Mouse (Mus musculus) embryonic facial prominence, embryonic 14.5 days (tissue): ENCODE measurements around the gene Zfp57. TPM values are rescaled to one million over a fixed set of nuclear protein-coding genes. Genes with fewer than 3 reads are reported as not detected.
A peak's percentile ranks its signal among the peaks of the same experiment; 100 is the strongest.

Experiments used
- ATAC-seq: fragments of 200-750 bp; cut with Nextera tagmentation; 2 replicates; pipeline ENCODE4 v1.8.0; 2017; ENCODE audit warnings: low read depth, moderate number of reproducible peaks, moderate TSS enrichment
- DNase-seq: peaks from one replicate; pipeline ENCODE4 v3.0.0-alpha.2; 2015; ENCODE audit warnings: low spot score
- H3K27ac ChIP-seq: fragments of 300-500 bp; sonication (generic); replicated peaks from 2 replicates; pipeline ENCODE4 v1.5.1; 2014; ENCODE audit warnings: low read depth, mild to moderate bottlenecking, low read length, moderate library complexity
- H3K27me3 ChIP-seq: fragments of 300-500 bp; sonication (generic); replicated peaks from 2 replicates; pipeline ENCODE4 v1.6.1; 2014; ENCODE audit warnings: low read length; ENCODE audit not compliant: control insufficient read depth, insufficient read depth
- H3K36me3 ChIP-seq: fragments of 300-500 bp; sonication (generic); 2 replicates; pipeline ENCODE4 v1.6.1; 2014; ENCODE audit warnings: low read length, mixed read lengths; ENCODE audit not compliant: control insufficient read depth, insufficient read depth
- H3K4me1 ChIP-seq: fragments of 300-500 bp; sonication (generic); 2 replicates; pipeline ENCODE4 v1.6.1; 2014; ENCODE audit warnings: antibody characterized with exemption, low read length; ENCODE audit not compliant: control insufficient read depth, insufficient read depth
- H3K4me2 ChIP-seq: fragments of 300-500 bp; sonication (generic); 2 replicates; pipeline ENCODE4 v1.6.1; 2014; ENCODE audit warnings: low read depth, mild to moderate bottlenecking, low read length, moderate library complexity, mixed read lengths
- H3K4me3 ChIP-seq: fragments of 300-500 bp; sonication (generic); 2 replicates; pipeline ENCODE4 v1.5.1; 2014; ENCODE audit warnings: low read depth, mild to moderate bottlenecking, low read length
- H3K9ac ChIP-seq: fragments of 300-500 bp; sonication (generic); 2 replicates; pipeline ENCODE4 v1.6.1; 2014; ENCODE audit warnings: low read depth, mild to moderate bottlenecking, low read length, moderate library complexity, mixed read lengths
- H3K9me3 ChIP-seq: fragments of 300-500 bp; sonication (generic); 2 replicates; pipeline ENCODE4 v1.6.1; 2016; ENCODE audit warnings: low read length; ENCODE audit not compliant: control insufficient read depth
- WGBS: fragments of 180-500 bp; shearing (Covaris S2); extraction: QIAGEN DNeasy Blood & Tissue Kit; methylation state at CpG from one replicate; pipeline ENCODE4 v1.1.7; 2014; 5-methylcytosine and 5-hydroxymethylcytosine counted together
- polyA plus RNA-seq: library from polyadenylated mRNA; unstranded; fragments of >200 nt; fragmentation: Nextera tagmentation; extraction: Ambion mirVana; gene quantifications from 2 replicates; pipeline ENCODE4 v1.2.1, GENCODE M21; 2014

The Zfp57 gene
- polyA plus RNA-seq, 1 experiment from 2014 or later, result 45.5 TPM

- peak; percentile 7 for DNase-seq
Observed at GRCm38 (mm10) chr17:37050876-37051275, 49.9 kb downstream of the Zfp57 start.

GRCm38 (mm10) chr17:37051745-37052144 lies 50.8 kb downstream of the Zfp57 start:
- H3K36me3 ChIP-seq, result peaks cover 31% of the 10 kb centered on the region
- no peak overlapping the region; the same call in 1 of the 2 replicates for H3K9ac ChIP-seq
- DNase-seq, result no peak
- no peak for ATAC-seq
- H3K4me1 ChIP-seq, result peaks cover 17% of the 10 kb centered on the region
- H3K9me3 ChIP-seq, result no peaks in the 10 kb centered on the region
- 56% methylated on average over 4 of the region's 4 CpGs for WGBS
- H3K27ac ChIP-seq, result no peak overlapping the region
- H3K27me3 ChIP-seq, result no peaks in the 10 kb centered on the region; the same call in 1 of the 2 replicates
- peak overlapping the region; percentile 87 for H3K4me2 ChIP-seq
- H3K4me3 ChIP-seq, result no peak overlapping the region; the same call in 1 of the 2 replicates

More at GRCm38 (mm10) chr17:37050876-37051275, 49.9 kb downstream of the Zfp57 start:
- Histone ChIP-seq H3K4me2 (peak overlapping the region; percentile 87), H3K36me3 (peaks cover 22% of the 10 kb centered on the region), H3K9me3 (no peaks in the 10 kb centered on the region), H3K27ac (no peak overlapping the region), H3K27me3 (no peaks in the 10 kb centered on the region; the same call in 1 of the 2 replicates), H3K4me1 (peaks cover 17% of the 10 kb centered on the region), H3K4me3 (peak overlapping the region; percentile 62), H3K9ac (peak overlapping the region; percentile 80)
- WGBS, result 9% methylated on average over 14 of the region's 27 CpGs
- ATAC-seq, result peak; percentile 1

GRCm38 (mm10) chr17:37056957-37057356 lies 56.0 kb downstream of the Zfp57 start:
- no peak overlapping the region for H3K27ac ChIP-seq
- no peak overlapping the region for H3K9ac ChIP-seq
- peaks cover 81% of the 10 kb centered on the region for H3K36me3 ChIP-seq
- DNase-seq, result no peak
- H3K4me1 ChIP-seq, result no peaks in the 10 kb centered on the region
- no peak for ATAC-seq
- no peaks in the 10 kb centered on the region for H3K27me3 ChIP-seq
- no peak overlapping the region for H3K4me2 ChIP-seq
- no peak overlapping the region for H3K4me3 ChIP-seq
- WGBS, result 97% methylated on average over 6 of the region's 6 CpGs
- no peaks in the 10 kb centered on the region for H3K9me3 ChIP-seq

Other genes with a start within 250 kb of the Zfp57 start
- not detected in 2 replicates for gene H2-M10.5, start 228.3 kb upstream of the Zfp57 start, polyA plus RNA-seq
- not detected in 2 replicates for gene H2-M10.6, start 189.0 kb upstream of the Zfp57 start, polyA plus RNA-seq
- gene Trim26, start 164.0 kb upstream of the Zfp57 start, polyA plus RNA-seq, result 28.5 and 31.9 TPM in 2 replicates
- gene Trim15, start 134.0 kb upstream of the Zfp57 start, polyA plus RNA-seq, result 0.10 and 0.15 TPM in 2 replicates
- 3.6 and 3.7 TPM in 2 replicates for gene Trim10, start 131.6 kb upstream of the Zfp57 start, polyA plus RNA-seq
- not detected in 2 replicates for gene Trim40, start 111.0 kb upstream of the Zfp57 start, polyA plus RNA-seq
- gene Trim31, start 103.0 kb upstream of the Zfp57 start, polyA plus RNA-seq, result not detected in 2 replicates
- 1.2 and 2.7 TPM in 2 replicates for gene Rnf39, start 58.2 kb upstream of the Zfp57 start, polyA plus RNA-seq
- gene Ppp1r11, start 49.4 kb upstream of the Zfp57 start, polyA plus RNA-seq, result 125 and 130 TPM in 2 replicates
- gene Znrd1, start 42.6 kb upstream of the Zfp57 start, polyA plus RNA-seq, result 89.6 and 94.7 TPM in 2 replicates
- 5.9 and 6.1 TPM in 2 replicates for gene Znrd1as, start 42.6 kb upstream of the Zfp57 start, polyA plus RNA-seq
- gene 2410137M14Rik, start 19.9 kb upstream of the Zfp57 start, polyA plus RNA-seq, result not detected in 2 replicates
- gene H2-M5, start 11.6 kb upstream of the Zfp57 start, polyA plus RNA-seq, result 0.21 and 0.22 TPM in 2 replicates
- gene Mog, start 22.2 kb downstream of the Zfp57 start, polyA plus RNA-seq, result 0.12 and 0.22 TPM in 2 replicates
- 8.4 and 10.2 TPM in 2 replicates for gene Gabbr1, start 44.8 kb downstream of the Zfp57 start, polyA plus RNA-seq
- 0.12 TPM in 1 of 2 replicates, not detected in the other for gene Olfr90, start 87.3 kb downstream of the Zfp57 start, polyA plus RNA-seq
- gene Olfr91, start 97.1 kb downstream of the Zfp57 start, polyA plus RNA-seq, result 0.04 TPM in 1 of 2 replicates, not detected in the other
- gene Olfr92, start 118.9 kb downstream of the Zfp57 start, polyA plus RNA-seq, result not detected in 2 replicates
- gene Olfr93, start 160.3 kb downstream of the Zfp57 start, polyA plus RNA-seq, result not detected in 2 replicates
- 0.22 TPM in 1 of 2 replicates, not detected in the other for gene Ubd, start 192.7 kb downstream of the Zfp57 start, polyA plus RNA-seq
- gene Olfr94, start 199.8 kb downstream of the Zfp57 start, polyA plus RNA-seq, result 0.10 and 0.21 TPM in 2 replicates
- not detected in 2 replicates for gene Olfr95, start 212.0 kb downstream of the Zfp57 start, polyA plus RNA-seq
- 0.29 TPM in 1 of 2 replicates, not detected in the other for gene Olfr96, start 219.0 kb downstream of the Zfp57 start, polyA plus RNA-seq
- gene Olfr97, start 236.2 kb downstream of the Zfp57 start, polyA plus RNA-seq, result not detected in 2 replicates